Mouse (Mus musculus) small intestine, adult 2 months (tissue): ENCODE data around the gene Zfp568.

Source experiments
- CTCF ChIP-seq: fragments of 200-500 bp; IDR thresholded peaks from 2 replicates; pipeline ENCODE4 v1.5.1; 2012; ENCODE audit warnings: low read depth, mild to moderate bottlenecking, control low read depth, inconsistent platforms, low read length, moderate library complexity, mixed read lengths; ENCODE audit not compliant: insufficient replicate concordance, insufficient read length; ENCODE audit errors: extremely low read depth
- POLR2A ChIP-seq: fragments of 200-500 bp; IDR thresholded peaks from 2 replicates; pipeline ENCODE4 v1.6.1; 2012; ENCODE audit warnings: low read depth, mild to moderate bottlenecking, control low read depth, inconsistent platforms, low read length, moderate library complexity

GRCm38 (mm10) chr7:30028572-30028971 lies 44.8 kb downstream of the Zfp568 start:
- TF ChIP-seq CTCF (no peak), POLR2A (no peak)
